Mouse (Mus musculus) left cerebral cortex, postnatal 36 days (tissue): Measurements from ENCODE around the gene Fam117b. TPM values are rescaled to one million over a fixed set of nuclear protein-coding genes. Genes with fewer than 3 reads are reported as not detected.

ENCODE experiments used
- DNase-seq, 2 experiments: peaks; one replicate each; pipeline ENCODE4 v3.0.0; 2021 to 2022; ENCODE audit warnings: low spot score in 2 of 2, mixed read lengths in 1 of 2
- intact Hi-C: fragments of 180-260 bp; cut with DNase I; formaldehyde crosslinking; loops from one replicate; pipeline ENCODE4 v1.15.1; 2025
- total RNA-seq, 2 experiments: library from RNA; stranded (reverse); gene quantifications; 2 replicates each; pipeline ENCODE4 v1.2.3; 2021

The Fam117b gene
- total RNA-seq = 10 to 100 TPM; 53.4 to 53.5 TPM

DNA sequence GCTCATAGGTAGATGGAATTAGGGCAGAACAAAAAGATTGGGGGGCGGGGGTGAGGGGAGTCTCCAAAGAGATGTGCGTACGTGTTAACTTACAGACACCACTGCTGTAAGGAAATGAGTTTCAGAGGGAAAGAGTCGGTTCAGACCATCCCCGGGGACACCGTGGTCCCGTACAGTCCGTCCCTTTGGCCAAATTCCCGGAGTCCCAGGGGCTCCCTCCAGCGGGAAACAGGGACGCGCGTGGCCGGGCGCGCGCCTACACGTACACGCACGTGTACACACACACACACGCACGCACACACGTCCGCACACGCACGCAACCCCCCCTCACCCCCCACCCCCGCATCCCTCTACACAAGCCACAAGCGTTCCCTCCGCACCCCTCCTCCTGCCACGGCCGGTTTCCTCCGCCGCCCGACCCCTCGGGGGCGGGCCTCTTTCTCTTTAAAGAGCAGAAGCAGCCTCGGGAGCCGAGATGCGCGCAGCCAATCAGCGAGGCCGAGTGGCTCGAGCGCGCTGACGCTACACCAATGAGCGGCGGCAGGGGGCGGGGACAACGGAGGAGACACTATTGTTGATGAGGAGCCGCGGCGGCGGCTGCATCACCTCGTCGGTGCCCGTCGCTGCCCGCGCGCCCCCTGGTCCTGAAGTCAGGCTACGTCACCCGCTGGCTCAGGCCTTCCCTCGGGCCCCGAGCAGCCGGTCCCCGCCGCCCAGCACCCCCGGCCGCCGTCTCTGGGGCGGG is at the start of gene Fam117b:
Gene Fam117b, plus strand, starts transcription at position 594 of the 745 bp plus-strand sequence.
- peak; percentile 97 to 98 for DNase-seq
- intact Hi-C loops = no loop called here

GRCm38 (mm10) chr1:59868041-59868440 is 44.8 kb upstream of the Fam117b start:
- intact Hi-C loops = no loop called here
- no peak for DNase-seq

- no peak for DNase-seq
- intact Hi-C loops = loop anchor here (10.0 kb wide), 1 partner anchor 109 kb away; the partner anchor contains the start of gene Bmpr2
Observed at GRCm38 (mm10) chr1:59874023-59874422, 38.8 kb upstream of the Fam117b start.

DNA sequence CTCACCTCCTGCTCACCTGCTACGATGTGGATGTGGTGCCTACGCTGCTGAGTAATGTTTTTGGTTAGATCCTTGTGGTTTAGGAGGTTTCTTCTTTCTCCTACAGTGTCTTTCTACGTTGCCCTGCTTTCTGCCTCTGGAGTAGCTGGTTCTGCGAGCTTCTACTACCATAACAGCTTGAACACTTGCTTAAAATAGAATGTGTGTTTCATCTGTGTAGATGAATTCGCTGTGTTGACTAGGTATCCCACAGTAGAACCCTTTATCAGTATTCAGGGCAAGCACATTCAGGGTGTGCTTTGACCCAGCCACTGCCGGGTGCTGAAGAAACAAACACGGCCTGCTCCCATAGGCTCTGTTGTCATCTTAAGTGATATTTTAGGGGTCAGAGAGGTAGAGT is 34.7 kb upstream of the Fam117b start:
- intact Hi-C loops = loop anchor here (10.0 kb wide), 1 partner anchor 113 kb away; the partner anchor contains the start of gene Bmpr2
- no peak for DNase-seq

DNA sequence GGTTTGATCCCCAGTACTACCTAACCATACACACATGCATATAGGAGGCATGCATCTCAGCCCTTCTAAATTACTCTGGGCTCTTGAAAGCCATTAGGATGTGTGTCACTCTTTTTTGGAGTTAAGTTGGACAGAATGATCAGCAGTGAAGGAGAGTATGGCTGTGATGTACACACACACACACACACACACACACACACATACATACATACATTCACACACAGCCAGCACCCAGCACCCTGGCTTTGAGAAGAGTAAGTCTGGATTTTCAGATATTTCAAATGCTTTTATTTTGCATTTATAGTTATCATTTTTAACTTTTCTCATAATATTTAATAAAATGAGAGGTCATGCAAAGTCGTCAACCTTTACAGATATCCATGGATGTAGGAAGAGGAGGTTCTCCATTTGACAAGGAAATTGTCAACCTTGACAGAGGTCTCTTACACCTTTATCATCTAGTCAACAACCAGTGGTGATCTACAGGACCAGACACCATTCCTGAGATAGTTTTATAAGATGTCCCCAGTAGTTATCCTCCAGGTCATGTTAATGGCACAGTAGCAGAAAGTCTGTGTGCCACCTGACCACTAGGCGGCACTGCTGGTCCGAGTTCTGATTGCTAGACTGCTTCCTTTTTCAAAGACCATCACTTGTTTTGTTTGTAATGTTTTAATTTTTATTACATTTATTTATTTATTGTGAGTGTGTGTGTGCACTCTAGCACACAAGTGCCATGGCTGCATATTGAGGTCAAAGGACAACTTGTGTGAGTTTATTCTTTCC is 29.3 kb upstream of the Fam117b start:
- peak; percentile 56 to 64 for DNase-seq
- intact Hi-C loops = loop anchor here (2.0 to 5.0 kb wide), 2 partner anchors 84 to 117 kb away; no protein-coding TSS in a partner anchor

- no peak for DNase-seq
- intact Hi-C loops = no loop called here
Observed at GRCm38 (mm10) chr1:59886899-59887298, 25.9 kb upstream of the Fam117b start.

- DNase-seq = no peak
- intact Hi-C loops = no loop called here
Observed at GRCm38 (mm10) chr1:59888018-59888417, 24.8 kb upstream of the Fam117b start.

DNA sequence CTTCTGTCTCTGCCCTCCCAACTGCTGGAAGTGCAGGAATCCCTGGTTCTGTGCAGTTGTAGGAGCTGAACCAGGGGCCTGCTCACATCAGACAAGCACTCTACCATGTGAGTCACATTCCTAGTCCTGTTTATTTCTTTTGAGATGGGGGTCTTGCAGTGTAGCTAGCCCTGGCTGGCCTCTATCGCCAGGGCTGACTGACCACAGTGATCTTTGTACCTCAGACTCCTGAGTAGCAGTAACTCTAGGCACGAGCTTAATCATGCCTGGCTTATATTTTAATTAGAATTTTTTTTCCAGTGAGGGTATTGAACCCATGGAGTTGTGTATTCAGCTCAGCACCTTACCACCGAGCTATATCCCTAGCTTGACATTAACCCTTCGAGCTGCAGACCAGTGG is 21.6 kb upstream of the Fam117b start:
- intact Hi-C loops = no loop called here
- no peak for DNase-seq

DNA sequence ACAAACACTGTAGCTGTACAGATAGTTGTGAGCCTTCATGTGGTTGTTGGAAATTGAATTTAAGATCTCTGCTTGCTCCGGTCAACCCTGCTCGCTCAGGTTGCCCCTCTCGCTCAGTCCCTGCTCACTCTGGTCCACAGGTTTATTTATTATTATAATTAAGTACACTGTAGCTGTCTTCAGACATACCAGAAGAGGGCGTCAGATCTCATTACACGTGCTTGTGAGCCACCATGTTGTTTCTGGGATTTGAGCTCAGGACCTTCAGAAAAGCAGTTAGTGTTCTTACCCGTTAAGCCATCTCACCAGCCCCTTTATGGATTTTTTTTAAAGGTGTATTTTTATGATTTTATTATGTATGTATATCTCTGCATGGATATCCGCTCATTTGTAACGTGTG is 20.0 kb upstream of the Fam117b start:
- intact Hi-C loops = no loop called here

DNA sequence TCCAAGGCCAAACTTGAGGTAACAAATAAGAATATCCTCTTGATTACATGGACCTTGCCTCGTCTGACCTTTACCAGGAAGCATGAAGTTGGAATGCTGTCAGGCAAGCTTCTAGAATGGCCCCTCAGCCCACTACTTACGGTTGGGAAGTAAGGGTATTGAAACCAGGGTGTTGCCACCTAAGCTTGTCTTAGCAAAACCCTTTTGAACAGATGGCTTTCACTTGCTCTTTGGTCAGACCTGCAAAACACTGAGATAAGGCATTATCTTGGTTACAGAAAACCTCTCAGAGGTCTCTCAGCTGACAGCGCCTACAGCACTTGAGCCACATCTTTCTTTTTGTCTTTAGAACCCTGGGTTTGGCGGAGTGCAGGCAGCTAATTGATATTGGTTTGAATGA is 18.8 kb upstream of the Fam117b start:
- intact Hi-C loops = no loop called here
- DNase-seq = no peak

More for the DNA sequence above, 20.0 kb upstream of the Fam117b start:
- DNase-seq = no peak

- intact Hi-C loops = no loop called here
- peak; percentile 13 to 27 for DNase-seq
Observed at GRCm38 (mm10) chr1:59895456-59895855, 17.4 kb upstream of the Fam117b start.

DNA sequence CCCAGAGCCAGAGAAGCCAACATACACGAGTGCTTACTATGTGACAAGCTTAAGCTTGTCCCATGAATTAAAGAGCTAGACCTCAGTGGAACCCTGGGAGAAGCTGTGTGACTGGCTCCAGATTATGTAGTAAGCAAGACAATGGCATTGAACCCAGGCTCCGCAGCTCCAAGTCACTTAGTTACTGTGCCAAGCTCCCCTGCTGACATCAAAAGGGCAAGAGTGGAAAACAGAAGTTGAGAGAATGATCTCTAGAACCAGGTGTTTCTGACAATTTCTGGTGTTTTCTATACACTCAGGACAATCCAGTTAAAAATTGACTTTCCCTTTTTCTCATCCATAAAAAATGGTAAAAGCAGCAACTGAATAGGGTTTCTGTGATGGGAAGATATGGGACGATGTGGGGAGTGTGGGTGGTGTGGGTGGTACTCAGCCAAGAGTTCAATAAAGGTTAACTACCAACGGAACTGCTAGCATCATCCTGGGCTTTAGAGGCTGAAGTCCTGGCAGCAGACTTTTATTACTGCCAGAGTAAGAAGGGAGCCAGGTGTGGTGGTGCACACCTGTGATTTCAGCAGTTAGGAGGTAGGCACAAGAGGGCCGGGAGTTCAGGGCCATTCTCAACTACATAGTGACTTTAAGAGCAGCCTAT is 15.5 kb upstream of the Fam117b start:
- intact Hi-C loops = no loop called here
- DNase-seq = no peak

DNA sequence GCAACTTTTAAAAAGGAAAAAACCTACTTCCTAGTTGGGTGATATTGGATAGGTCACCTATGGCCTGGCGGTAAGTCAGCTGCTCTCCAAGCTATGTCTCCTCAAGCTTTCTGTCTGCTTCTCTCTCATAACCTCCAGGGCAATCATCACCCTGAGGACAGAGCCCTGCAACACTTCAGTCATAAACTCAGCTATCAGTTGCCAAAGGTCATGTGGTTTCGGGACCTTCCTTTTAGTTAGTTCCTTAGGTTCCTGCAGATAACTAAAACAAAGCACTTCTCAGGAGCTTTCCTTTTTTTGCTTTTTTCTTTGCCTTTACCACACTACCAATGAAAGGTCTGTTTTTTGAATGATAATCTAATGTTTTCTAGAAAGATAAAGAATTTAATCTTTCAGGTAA is 13.1 kb upstream of the Fam117b start:
- intact Hi-C loops = no loop called here

DNA sequence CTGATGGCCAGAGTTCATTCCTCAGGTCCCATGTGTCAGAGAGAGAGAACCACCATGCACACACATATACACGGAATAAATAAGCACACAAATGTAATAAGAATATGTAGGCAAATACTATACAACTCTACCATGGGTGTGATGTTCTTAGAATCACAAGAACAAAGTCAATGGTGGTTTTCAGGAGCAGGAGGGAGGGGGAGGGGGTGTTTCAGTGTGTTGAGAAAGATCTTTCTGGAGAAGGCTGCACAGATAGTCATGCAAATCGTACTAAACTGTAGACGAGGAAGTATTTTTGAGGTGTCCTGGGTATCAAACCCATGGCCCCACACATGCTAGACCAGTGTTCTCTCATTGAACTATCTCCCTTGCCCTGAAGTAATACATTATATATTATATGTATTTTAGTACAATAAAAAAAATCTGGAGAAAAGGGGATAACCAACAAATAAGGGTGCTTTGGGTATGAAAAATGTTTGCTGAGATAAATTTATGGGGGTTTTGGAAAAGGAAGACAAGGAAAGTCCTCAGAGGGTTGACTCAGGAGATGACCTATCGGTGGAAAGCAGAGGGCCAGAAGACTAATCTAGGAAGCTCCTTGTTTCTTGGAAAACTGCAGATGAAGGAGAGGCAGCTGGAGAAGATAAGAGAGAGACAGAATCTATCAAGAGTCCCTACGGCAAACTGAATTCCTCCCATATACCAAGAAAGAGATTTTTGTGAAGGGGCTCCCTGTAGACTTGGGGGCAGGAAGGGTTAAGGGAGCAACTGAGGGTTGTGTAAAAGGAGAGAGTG is 11.5 kb upstream of the Fam117b start:
- no peak for DNase-seq
- intact Hi-C loops = no loop called here

More for the DNA sequence above, 13.1 kb upstream of the Fam117b start:
- DNase-seq = no peak

DNA sequence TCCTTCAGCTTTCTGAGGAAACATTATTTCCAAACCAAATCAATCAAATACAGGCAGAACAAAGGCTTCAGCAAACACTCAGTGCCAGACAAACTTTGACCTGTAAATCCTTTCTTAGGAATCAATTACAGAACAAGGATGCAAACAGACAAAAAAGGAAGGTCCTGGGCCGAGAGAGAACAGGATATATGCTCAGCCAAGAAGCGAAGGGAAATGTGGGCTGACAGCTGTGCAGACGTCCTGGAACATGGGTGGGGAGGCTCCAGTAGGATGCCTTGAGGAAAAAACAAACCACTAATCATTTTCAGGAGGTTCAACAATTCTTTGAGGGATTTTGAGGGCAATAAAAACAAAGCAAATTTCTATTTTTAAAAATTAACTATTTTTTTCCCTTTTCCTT is 10.2 kb upstream of the Fam117b start:
- DNase-seq = no peak
- intact Hi-C loops = no loop called here

DNA sequence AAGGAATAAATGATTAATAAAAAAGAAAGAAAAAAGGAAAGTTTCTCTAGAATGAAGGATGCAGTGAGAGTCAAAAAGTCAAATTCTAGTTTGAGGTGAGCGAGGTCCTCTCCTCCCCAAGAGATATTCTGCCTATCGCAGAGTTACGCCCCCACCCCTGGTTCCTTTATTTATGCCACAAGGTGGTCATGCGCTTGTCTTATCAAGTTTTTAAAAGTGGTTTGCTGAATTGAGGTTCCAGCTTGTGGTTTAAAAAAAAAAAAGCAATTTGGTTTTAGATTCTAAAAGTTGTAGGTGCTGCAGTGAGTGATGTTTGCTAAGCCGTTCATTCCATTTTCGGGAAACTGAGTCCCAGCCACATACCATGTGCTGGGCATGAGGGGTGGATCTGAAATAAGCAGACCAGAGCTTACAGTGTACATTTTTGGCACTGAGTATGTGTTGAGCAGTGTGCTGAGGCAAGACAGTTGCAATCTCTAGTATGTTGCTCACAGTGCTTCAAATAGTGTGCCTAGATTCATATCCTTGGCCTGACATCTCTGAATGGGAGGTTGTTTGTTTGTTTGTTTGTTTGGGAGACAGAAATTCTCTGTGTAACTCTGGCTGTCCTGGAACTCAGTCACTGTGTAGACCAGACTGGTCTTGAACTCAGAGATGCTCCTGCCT is 8.0 kb upstream of the Fam117b start:
- DNase-seq = no peak
- intact Hi-C loops = no loop called here

DNA sequence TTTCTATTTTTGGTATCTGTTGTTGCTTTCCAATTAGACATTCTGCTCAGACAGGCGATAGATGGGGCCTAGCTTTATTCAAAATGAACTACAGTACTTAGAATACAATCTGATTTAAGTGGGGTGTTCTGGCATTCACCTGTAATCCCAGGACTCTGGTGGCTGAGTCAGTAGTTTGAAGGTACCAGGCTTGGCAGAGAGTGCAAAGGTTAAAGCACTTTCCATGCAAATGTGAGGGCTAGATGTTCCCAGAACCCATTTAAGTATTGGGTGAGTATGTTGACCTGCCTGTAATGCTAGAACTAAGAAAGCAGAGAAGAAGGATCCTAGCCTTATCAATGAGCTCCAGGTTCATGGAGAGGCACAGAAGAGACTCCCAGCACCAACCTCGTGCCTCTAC is 6.9 kb upstream of the Fam117b start:
- DNase-seq = no peak

GRCm38 (mm10) chr1:59906819-59907521 is 5.8 kb upstream of the Fam117b start:
- DNase-seq = no peak
- intact Hi-C loops = no loop called here

More for the DNA sequence above, 6.9 kb upstream of the Fam117b start:
- intact Hi-C loops = no loop called here
